Mouse (Mus musculus) T-helper 17 cell (primary cell): Measurements from ENCODE around the gene Acot1.
"Not testable (repeated sequence)": the region's sequence is repeated elsewhere in the genome, so short reads cannot be mapped to it uniquely, and the experiment has no call there.

ENCODE experiments used
- in situ Hi-C, 2 experiments: fragments of 300-600 bp; cut with MboI, MseI; formaldehyde crosslinking; loops; 1 replicate in 1 of 2; 2 replicates in 1 of 2; pipeline ENCODE4 v1.15.1; 2025; ENCODE audit warnings: high pct_unique_total_duplicates in 2 of 2

Acot1 gene

GRCm38 (mm10) chr12:84013701-84014100 lies 4.4 kb downstream of the Acot1 start:
- in situ Hi-C loops = loop anchor here in 1 of 2 experiments (25.0 kb wide), 1 partner anchor 1676 kb away; no protein-coding TSS in a partner anchor

GRCm38 (mm10) chr12:84020528-84020927 lies 11.2 kb downstream of the Acot1 start:
- in situ Hi-C loops = loop anchor here in 1 of 2 experiments (25.0 kb wide), 1 partner anchor 1683 kb away; no protein-coding TSS in a partner anchor

- in situ Hi-C loops = loop anchor here in 1 of 2 experiments (25.0 kb wide), 1 partner anchor 1685 kb away; no protein-coding TSS in a partner anchor
These were observed 13.0 kb downstream of the Acot1 start for GRCm38 (mm10) chr12:84022266-84022665.

- in situ Hi-C loops = loop anchor here in 1 of 2 experiments (25.0 kb wide), 1 partner anchor 1686 kb away; no protein-coding TSS in a partner anchor
These were observed 13.9 kb downstream of the Acot1 start for GRCm38 (mm10) chr12:84023052-84023745.

- in situ Hi-C loops = no loop called here
These were observed 16.6 kb downstream of the Acot1 start for GRCm38 (mm10) chr12:84025888-84026287.

GRCm38 (mm10) chr12:84028328-84028727 lies 19.0 kb downstream of the Acot1 start:
- in situ Hi-C loops = not testable (repeated sequence)

- in situ Hi-C loops = not testable (repeated sequence)
These were observed 19.8 kb downstream of the Acot1 start for GRCm38 (mm10) chr12:84029043-84029442.

GRCm38 (mm10) chr12:84030659-84031332 lies 21.5 kb downstream of the Acot1 start:
- in situ Hi-C loops = no loop called here

- in situ Hi-C loops = no loop called here
These were observed 23.6 kb downstream of the Acot1 start for GRCm38 (mm10) chr12:84032854-84033253.

- in situ Hi-C loops = not testable (repeated sequence)
These were observed 24.0 kb downstream of the Acot1 start for GRCm38 (mm10) chr12:84033302-84033701.

- in situ Hi-C loops = no loop called here
These were observed 24.8 kb downstream of the Acot1 start for GRCm38 (mm10) chr12:84034108-84034507.

- in situ Hi-C loops = not testable (repeated sequence)
These were observed 29.0 kb downstream of the Acot1 start, which contains the start of gene Acot4 for GRCm38 (mm10) chr12:84038241-84038640. Gene Acot4 (plus strand): TSS chr12:84038379.

GRCm38 (mm10) chr12:84038691-84039111 lies 29.4 kb downstream of the Acot1 start, which contains the start of gene Gm49366:
Gene Gm49366 (plus strand): TSS chr12:84038935.
- in situ Hi-C loops = not testable (repeated sequence)

GRCm38 (mm10) chr12:84042248-84042647 lies 33.0 kb downstream of the Acot1 start:
- in situ Hi-C loops = loop anchor here (5.0 kb wide), 1 partner anchor 70 kb away; no protein-coding TSS in a partner anchor

GRCm38 (mm10) chr12:84044045-84044444 lies 34.8 kb downstream of the Acot1 start:
- in situ Hi-C loops = loop anchor here (5.0 kb wide), 1 partner anchor 72 kb away; no protein-coding TSS in a partner anchor

- in situ Hi-C loops = no loop called here
These were observed 37.6 kb downstream of the Acot1 start for GRCm38 (mm10) chr12:84046906-84047305.

GRCm38 (mm10) chr12:84050744-84051143 lies 41.5 kb downstream of the Acot1 start:
- in situ Hi-C loops = loop anchor here in 1 of 2 experiments (25.0 kb wide), 1 partner anchor 938 kb away; no protein-coding TSS in a partner anchor

GRCm38 (mm10) chr12:84051937-84052474 lies 42.7 kb downstream of the Acot1 start, which contains the start of gene Acot3:
Gene Acot3 (plus strand): TSS chr12:84052144.
- in situ Hi-C loops = loop anchor here in 1 of 2 experiments (25.0 kb wide), 1 partner anchor 940 kb away; no protein-coding TSS in a partner anchor

- in situ Hi-C loops = loop anchor here in 1 of 2 experiments (25.0 kb wide), 1 partner anchor 940 kb away; no protein-coding TSS in a partner anchor
These were observed 43.3 kb downstream of the Acot1 start for GRCm38 (mm10) chr12:84052609-84053008.

- in situ Hi-C loops = loop anchor here in 1 of 2 experiments (25.0 kb wide), 1 partner anchor 941 kb away; no protein-coding TSS in a partner anchor
These were observed 43.9 kb downstream of the Acot1 start for GRCm38 (mm10) chr12:84053173-84053572.

- in situ Hi-C loops = loop anchor here in 1 of 2 experiments (25.0 kb wide), 1 partner anchor 942 kb away; no protein-coding TSS in a partner anchor
These were observed 44.5 kb downstream of the Acot1 start for GRCm38 (mm10) chr12:84053679-84054391.
